Mouse (Mus musculus) ovary, postnatal 10 days (tissue): ENCODE measurements at regions not wholly inside any gene's neighbourhood (a gene's known extent, or its start where the extent isn't known, plus 50 kb on each side); places are given as distances from the start of the nearest gene placed in this dataset.
"Not testable (repeated sequence)": the region's sequence is repeated elsewhere in the genome, so short reads cannot be mapped to it uniquely, and the experiment has no call there.

Experiments used
- DNase-seq: peaks from one replicate; pipeline ENCODE4 v3.0.0; 2022; ENCODE audit warnings: low spot score

- DNase-seq, result no peak
Observed at GRCm38 (mm10) chr4:23787417-23788204, 708.6 kb upstream of the Mms22l start.

GRCm38 (mm10) chr4:23823516-23823915, 672.7 kb upstream of the Mms22l start:
- DNase-seq, result no peak

- DNase-seq, result no peak
Observed at GRCm38 (mm10) chr4:23826885-23827284, 669.4 kb upstream of the Mms22l start.

- no peak for DNase-seq
Observed at GRCm38 (mm10) chr4:23832385-23833164, 663.7 kb upstream of the Mms22l start.

GRCm38 (mm10) chr4:23843609-23844287, 652.5 kb upstream of the Mms22l start:
- no peak for DNase-seq

- no peak for DNase-seq
Observed at GRCm38 (mm10) chr4:23844288-23844971, 651.8 kb upstream of the Mms22l start.

- no peak for DNase-seq
Observed at GRCm38 (mm10) chr4:23845263-23845662, 651.0 kb upstream of the Mms22l start.

GRCm38 (mm10) chr4:23850640-23851039, 645.6 kb upstream of the Mms22l start:
- no peak for DNase-seq

GRCm38 (mm10) chr4:23862437-23862836, 633.8 kb upstream of the Mms22l start:
- DNase-seq, result no peak

- no peak for DNase-seq
Observed at GRCm38 (mm10) chr4:23880007-23880406, 616.2 kb upstream of the Mms22l start.

- no peak for DNase-seq
Observed at GRCm38 (mm10) chr4:23913396-23913795, 582.9 kb upstream of the Mms22l start.

- DNase-seq, result no peak
Observed at GRCm38 (mm10) chr4:23913822-23914221, 582.4 kb upstream of the Mms22l start.

- no peak for DNase-seq
Observed at GRCm38 (mm10) chr4:23914423-23914822, 581.8 kb upstream of the Mms22l start.

GRCm38 (mm10) chr4:23921520-23921919, 574.7 kb upstream of the Mms22l start:
- no peak for DNase-seq

GRCm38 (mm10) chr4:23954140-23954539, 542.1 kb upstream of the Mms22l start:
- DNase-seq, result no peak

GRCm38 (mm10) chr4:23982193-23982592, 514.1 kb upstream of the Mms22l start:
- not testable (repeated sequence) for DNase-seq

GRCm38 (mm10) chr4:23982790-23983451, 513.3 kb upstream of the Mms22l start:
- no peak for DNase-seq

- no peak for DNase-seq
Observed at GRCm38 (mm10) chr4:23983452-23983805, 512.8 kb upstream of the Mms22l start.

GRCm38 (mm10) chr4:23984005-23984404, 512.2 kb upstream of the Mms22l start:
- DNase-seq, result no peak

GRCm38 (mm10) chr4:23985956-23986355, 510.3 kb upstream of the Mms22l start:
- no peak for DNase-seq

GRCm38 (mm10) chr4:23993823-23994222, 502.4 kb upstream of the Mms22l start:
- DNase-seq, result no peak
